Mouse (Mus musculus): ENCODE data around the gene Olfr888. TPM values are rescaled to one million over a fixed set of nuclear protein-coding genes. Genes with fewer than 3 reads are reported as not detected.

The Olfr888 gene
- polyA plus RNA-seq (2015; fragmentation: Nextera tagmentation; extraction: Ambion mirVana) = not detected in 2 replicates

- no peaks in the 10 kb centered on the region for H3K36me3 ChIP-seq
- H3K4me2 ChIP-seq = no peak within 1 kb of the TSS
- no peaks in the 10 kb centered on the region for H3K27me3 ChIP-seq
- no peak within 1 kb of the TSS for H3K4me3 ChIP-seq
- WGBS = 72% methylated on average over 1 of the region's 1 CpGs
- H3K9me3 ChIP-seq = no peaks in the 10 kb centered on the region
- H3K27ac ChIP-seq = no peak within 1 kb of the TSS
- no peak within 1 kb of the TSS for H3K9ac ChIP-seq
- no peak for ATAC-seq (ENCODE audit: borderline replicate concordance, extremely low read depth, low FRiP score, low TSS enrichment)
- H3K4me1 ChIP-seq = no peaks in the 10 kb centered on the region
Measured at GRCm38 (mm10) chr9:38107828-38108227, at the start of gene Olfr888. Olfr888 (plus strand) TSS chr9:38108128.

- no peak within 1 kb of the TSS for H3K9ac ChIP-seq
- 81% methylated on average over 3 of the region's 3 CpGs for WGBS
- H3K27ac ChIP-seq = no peak within 1 kb of the TSS
- no peaks in the 10 kb centered on the region for H3K36me3 ChIP-seq
- ATAC-seq (ENCODE audit: borderline replicate concordance, extremely low read depth, low FRiP score, low TSS enrichment) = no peak
- no peak within 1 kb of the TSS for H3K4me3 ChIP-seq
- no peaks in the 10 kb centered on the region for H3K4me1 ChIP-seq
- no peak within 1 kb of the TSS for H3K4me2 ChIP-seq
- no peaks in the 10 kb centered on the region for H3K27me3 ChIP-seq
- H3K9me3 ChIP-seq = no peaks in the 10 kb centered on the region
Measured at GRCm38 (mm10) chr9:38061022-38061421, 46.9 kb upstream of the Olfr888 start, which contains the start of gene Olfr885. Olfr885 (plus strand) TSS chr9:38061322.

- Histone ChIP-seq H3K27ac (no peak within 1 kb of the TSS), H3K4me3 (no peak within 1 kb of the TSS), H3K27me3 (no peaks in the 10 kb centered on the region), H3K36me3 (no peaks in the 10 kb centered on the region), H3K4me1 (no peaks in the 10 kb centered on the region), H3K9me3 (no peaks in the 10 kb centered on the region), H3K4me2 (no peak within 1 kb of the TSS), H3K9ac (no peak within 1 kb of the TSS)
- WGBS = 67% methylated on average over 1 of the region's 1 CpGs
- ATAC-seq (ENCODE audit: borderline replicate concordance, extremely low read depth, low FRiP score, low TSS enrichment) = no peak
Measured at GRCm38 (mm10) chr9:38083772-38084171, 24.2 kb upstream of the Olfr888 start, which contains the start of gene Olfr887. Olfr887 (plus strand) TSS chr9:38084072.

- Histone ChIP-seq H3K4me2 (no peak within 1 kb of the TSS), H3K4me1 (no peaks in the 10 kb centered on the region), H3K27ac (no peak within 1 kb of the TSS), H3K36me3 (no peaks in the 10 kb centered on the region), H3K9ac (no peak within 1 kb of the TSS), H3K4me3 (no peak within 1 kb of the TSS), H3K27me3 (no peaks in the 10 kb centered on the region), H3K9me3 (no peaks in the 10 kb centered on the region)
- no peak for ATAC-seq (ENCODE audit: borderline replicate concordance, extremely low read depth, low FRiP score, low TSS enrichment)
Measured at GRCm38 (mm10) chr9:38114898-38115297, 7.0 kb downstream of the Olfr888 start, which contains the start of gene Olfr889. Olfr889 (plus strand) TSS chr9:38115198.

- no peak within 1 kb of the TSS for H3K27ac ChIP-seq
- no peak for ATAC-seq (ENCODE audit: borderline replicate concordance, extremely low read depth, low FRiP score, low TSS enrichment)
- H3K36me3 ChIP-seq = no peaks in the 10 kb centered on the region
- no peak within 1 kb of the TSS for H3K4me3 ChIP-seq
- no peak within 1 kb of the TSS for H3K4me2 ChIP-seq
- no peaks in the 10 kb centered on the region for H3K27me3 ChIP-seq
- H3K9ac ChIP-seq = no peak within 1 kb of the TSS
- no peaks in the 10 kb centered on the region for H3K4me1 ChIP-seq
- H3K9me3 ChIP-seq = no peaks in the 10 kb centered on the region
Measured at GRCm38 (mm10) chr9:38142217-38142616, 34.3 kb downstream of the Olfr888 start, which contains the start of gene Olfr890. Olfr890 (plus strand) TSS chr9:38142517.

Other genes with a start within 250 kb of the Olfr888 start
- gene Olfr145, start 211.4 kb upstream of the Olfr888 start, polyA plus RNA-seq (2015; fragmentation: Nextera tagmentation; extraction: Ambion mirVana) = not detected in 2 replicates
- not detected in 2 replicates for gene Olfr878, start 190.3 kb upstream of the Olfr888 start, polyA plus RNA-seq (2015; fragmentation: Nextera tagmentation; extraction: Ambion mirVana)
- not detected in 2 replicates for gene Olfr881, start 116.3 kb upstream of the Olfr888 start, polyA plus RNA-seq (2015; fragmentation: Nextera tagmentation; extraction: Ambion mirVana)
- not detected in 2 replicates for gene Olfr883, start 82.3 kb upstream of the Olfr888 start, polyA plus RNA-seq (2015; fragmentation: Nextera tagmentation; extraction: Ambion mirVana)
- not detected in 2 replicates for gene Olfr884, start 61.6 kb upstream of the Olfr888 start, polyA plus RNA-seq (2015; fragmentation: Nextera tagmentation; extraction: Ambion mirVana)
- gene Olfr885, start 46.8 kb upstream of the Olfr888 start, polyA plus RNA-seq (2015; fragmentation: Nextera tagmentation; extraction: Ambion mirVana) = not detected in 2 replicates
- not detected in 2 replicates for gene Olfr887, start 24.1 kb upstream of the Olfr888 start, polyA plus RNA-seq (2015; fragmentation: Nextera tagmentation; extraction: Ambion mirVana)
- gene Olfr889, start 7.1 kb downstream of the Olfr888 start, polyA plus RNA-seq (2015; fragmentation: Nextera tagmentation; extraction: Ambion mirVana) = 0.05 TPM in 1 of 2 replicates, not detected in the other
- not detected in 2 replicates for gene Olfr890, start 34.4 kb downstream of the Olfr888 start, polyA plus RNA-seq (2015; fragmentation: Nextera tagmentation; extraction: Ambion mirVana)
- not detected in 2 replicates for gene Olfr891, start 72.7 kb downstream of the Olfr888 start, polyA plus RNA-seq (2015; fragmentation: Nextera tagmentation; extraction: Ambion mirVana)
- gene Olfr893, start 100.2 kb downstream of the Olfr888 start, polyA plus RNA-seq (2015; fragmentation: Nextera tagmentation; extraction: Ambion mirVana) = not detected in 2 replicates
- not detected in 2 replicates for gene Olfr894, start 109.9 kb downstream of the Olfr888 start, polyA plus RNA-seq (2015; fragmentation: Nextera tagmentation; extraction: Ambion mirVana)
- gene Olfr143, start 144.6 kb downstream of the Olfr888 start, polyA plus RNA-seq (2015; fragmentation: Nextera tagmentation; extraction: Ambion mirVana) = not detected in 2 replicates
- gene Olfr895, start 159.7 kb downstream of the Olfr888 start, polyA plus RNA-seq (2015; fragmentation: Nextera tagmentation; extraction: Ambion mirVana) = not detected in 2 replicates
- not detected in 2 replicates for gene Olfr896-ps1, start 183.0 kb downstream of the Olfr888 start, polyA plus RNA-seq (2015; fragmentation: Nextera tagmentation; extraction: Ambion mirVana)
- gene Olfr25, start 220.9 kb downstream of the Olfr888 start, polyA plus RNA-seq (2015; fragmentation: Nextera tagmentation; extraction: Ambion mirVana) = not detected in 2 replicates
- not detected in 2 replicates for gene Olfr898, start 240.3 kb downstream of the Olfr888 start, polyA plus RNA-seq (2015; fragmentation: Nextera tagmentation; extraction: Ambion mirVana)